Mouse (Mus musculus) heart, embryonic 10.5 days (tissue): ENCODE measurements at regions not wholly inside any gene's neighbourhood (a gene's known extent, or its start where the extent isn't known, plus 50 kb on each side); places are given as distances from the start of the nearest gene placed in this dataset.
"Not testable (repeated sequence)": the region's sequence is repeated elsewhere in the genome, so short reads cannot be mapped to it uniquely, and the experiment has no call there.

Experiments used
- DNase-seq: peaks from one replicate; pipeline ENCODE4 v3.0.0-alpha.2; 2017; ENCODE audit warnings: low spot score
- H3K27ac ChIP-seq: fragments of 300-500 bp; sonication (generic); 2 replicates; pipeline ENCODE4 v1.5.1; 2016; ENCODE audit warnings: mild to moderate bottlenecking
- H3K27me3 ChIP-seq: fragments of 300-500 bp; sonication (generic); 2 replicates; pipeline ENCODE4 v1.6.1; 2016; ENCODE audit warnings: mild to moderate bottlenecking; ENCODE audit not compliant: poor library complexity, insufficient read depth, severe bottlenecking
- H3K36me3 ChIP-seq: fragments of 300-500 bp; sonication (generic); 2 replicates; pipeline ENCODE4 v1.6.1; 2016; ENCODE audit warnings: mild to moderate bottlenecking, moderate library complexity
- H3K4me1 ChIP-seq: fragments of 300-500 bp; sonication (generic); 2 replicates; pipeline ENCODE4 v1.6.1; 2016; ENCODE audit warnings: mild to moderate bottlenecking
- H3K4me3 ChIP-seq: fragments of 300-500 bp; sonication (generic); 2 replicates; pipeline ENCODE4 v1.5.1; 2016; ENCODE audit warnings: mild to moderate bottlenecking, moderate library complexity
- H3K9me3 ChIP-seq: fragments of 300-500 bp; sonication (generic); 2 replicates; pipeline ENCODE4 v1.6.1; 2016; ENCODE audit warnings: mild to moderate bottlenecking, moderate library complexity
- WGBS: fragments of 180-500 bp; shearing (Covaris S2); methylation state at CpG from one replicate; pipeline ENCODE4 v1.1.7; 2016; 5-methylcytosine and 5-hydroxymethylcytosine counted together

DNA sequence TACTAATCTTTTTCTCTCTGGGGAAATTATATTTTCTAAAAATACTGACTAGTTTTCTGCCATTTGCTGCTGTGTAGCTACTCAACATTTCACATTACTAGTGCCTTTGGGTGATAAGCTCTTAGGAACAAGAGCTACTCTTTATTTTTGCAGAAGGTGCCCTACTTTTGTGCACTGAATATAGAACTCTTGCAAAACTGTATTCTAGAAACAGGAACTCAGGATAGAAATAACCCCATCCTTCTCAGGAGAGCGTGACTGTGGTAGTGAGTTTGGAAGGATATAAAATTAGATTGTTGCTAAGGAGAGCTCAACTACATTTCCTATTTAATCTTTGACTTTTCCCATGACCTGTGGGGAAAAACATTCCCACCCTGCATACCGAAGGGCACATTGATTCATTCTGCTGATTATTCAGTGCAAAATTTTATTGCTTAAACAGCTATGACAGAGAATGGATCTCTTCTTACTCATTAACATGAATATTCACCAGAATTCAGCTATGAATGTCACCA is 408.0 kb upstream of the Nrsn1 start:
- Histone ChIP-seq H3K27ac (no peak overlapping the region), H3K4me1 (no peaks in the 10 kb centered on the region), H3K27me3 (no peaks in the 10 kb centered on the region), H3K4me3 (no peak overlapping the region), H3K36me3 (no peaks in the 10 kb centered on the region), H3K9me3 (no peaks in the 10 kb centered on the region)
- 81% methylated on average over 2 of the region's 2 CpGs for WGBS
- no peak for DNase-seq

GRCm38 (mm10) chr13:25675208-25675607 is 404.9 kb upstream of the Nrsn1 start:
- Histone ChIP-seq H3K36me3 (no peaks in the 10 kb centered on the region), H3K4me3 (no peak overlapping the region), H3K4me1 (no peaks in the 10 kb centered on the region), H3K9me3 (no peaks in the 10 kb centered on the region), H3K27me3 (no peaks in the 10 kb centered on the region), H3K27ac (no peak overlapping the region)
- no peak for DNase-seq
- 82% methylated on average over 6 of the region's 6 CpGs for WGBS

DNA sequence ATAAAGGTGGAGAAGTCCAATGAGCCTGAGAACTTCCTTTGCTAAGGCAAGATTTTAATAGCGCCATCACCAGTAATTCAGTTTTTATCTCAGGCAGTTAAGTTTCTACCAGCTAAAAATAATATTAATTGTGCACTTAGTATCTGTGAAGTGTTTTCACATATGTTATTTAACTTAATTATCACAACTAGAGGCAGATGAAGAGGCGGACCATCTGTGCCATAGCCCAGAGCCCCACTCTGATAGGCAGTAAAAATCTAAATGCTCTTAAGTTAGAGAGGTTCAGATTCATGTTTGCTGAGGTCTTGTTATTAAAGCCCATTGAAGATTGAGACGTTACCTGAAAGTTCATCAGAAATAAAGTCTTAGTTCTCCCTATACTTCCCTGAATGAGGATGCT is 395.7 kb upstream of the Nrsn1 start:
- Histone ChIP-seq H3K27me3 (no peaks in the 10 kb centered on the region), H3K4me3 (no peak overlapping the region), H3K4me1 (no peaks in the 10 kb centered on the region), H3K27ac (no peak overlapping the region), H3K36me3 (no peaks in the 10 kb centered on the region), H3K9me3 (no peaks in the 10 kb centered on the region)
- WGBS, result 82% methylated on average over 3 of the region's 3 CpGs
- no peak for DNase-seq

DNA sequence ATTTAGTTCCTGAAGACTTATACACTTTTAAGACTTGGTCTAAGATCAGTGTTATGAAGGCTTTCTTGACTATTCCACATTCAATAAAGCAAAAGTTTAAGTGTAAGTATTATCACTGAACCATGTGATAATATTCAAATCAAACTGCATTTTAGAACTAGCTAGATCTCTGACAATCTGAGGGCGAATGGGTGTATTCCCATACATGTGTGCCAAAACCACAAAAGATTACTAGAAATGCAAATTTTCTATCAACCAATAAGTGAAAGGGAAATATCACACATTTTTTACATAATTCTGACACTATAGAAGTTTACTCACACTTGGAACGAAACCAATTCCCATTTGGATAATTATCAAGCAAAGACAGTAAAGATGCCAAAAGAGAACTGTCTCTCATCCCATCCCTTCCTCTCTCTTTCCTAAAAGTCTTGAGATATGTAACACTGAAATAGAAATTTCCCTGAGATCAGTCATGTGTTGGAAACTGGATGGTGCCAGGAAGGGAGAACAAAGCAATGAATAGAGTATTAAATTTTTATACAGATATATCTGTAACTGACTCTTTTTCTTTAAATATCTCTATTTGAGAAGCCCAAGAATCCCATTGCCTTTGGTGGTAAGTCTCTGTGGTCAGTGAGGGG is 394.8 kb upstream of the Nrsn1 start:
- Histone ChIP-seq H3K36me3 (no peaks in the 10 kb centered on the region), H3K4me3 (no peak overlapping the region), H3K27ac (no peak overlapping the region), H3K27me3 (no peaks in the 10 kb centered on the region), H3K9me3 (no peaks in the 10 kb centered on the region), H3K4me1 (no peaks in the 10 kb centered on the region)
- no peak for DNase-seq
- WGBS, result 79% methylated on average over 2 of the region's 2 CpGs

- 93% methylated on average over 1 of the region's 1 CpGs for WGBS
- H3K4me1 ChIP-seq, result no peaks in the 10 kb centered on the region
- H3K27ac ChIP-seq, result no peak overlapping the region
- no peaks in the 10 kb centered on the region for H3K9me3 ChIP-seq
- no peaks in the 10 kb centered on the region for H3K36me3 ChIP-seq
- H3K27me3 ChIP-seq, result no peaks in the 10 kb centered on the region
- no peak for DNase-seq
- no peak overlapping the region for H3K4me3 ChIP-seq
Measured at GRCm38 (mm10) chr13:25648430-25648786, 378.1 kb upstream of the Nrsn1 start.

DNA sequence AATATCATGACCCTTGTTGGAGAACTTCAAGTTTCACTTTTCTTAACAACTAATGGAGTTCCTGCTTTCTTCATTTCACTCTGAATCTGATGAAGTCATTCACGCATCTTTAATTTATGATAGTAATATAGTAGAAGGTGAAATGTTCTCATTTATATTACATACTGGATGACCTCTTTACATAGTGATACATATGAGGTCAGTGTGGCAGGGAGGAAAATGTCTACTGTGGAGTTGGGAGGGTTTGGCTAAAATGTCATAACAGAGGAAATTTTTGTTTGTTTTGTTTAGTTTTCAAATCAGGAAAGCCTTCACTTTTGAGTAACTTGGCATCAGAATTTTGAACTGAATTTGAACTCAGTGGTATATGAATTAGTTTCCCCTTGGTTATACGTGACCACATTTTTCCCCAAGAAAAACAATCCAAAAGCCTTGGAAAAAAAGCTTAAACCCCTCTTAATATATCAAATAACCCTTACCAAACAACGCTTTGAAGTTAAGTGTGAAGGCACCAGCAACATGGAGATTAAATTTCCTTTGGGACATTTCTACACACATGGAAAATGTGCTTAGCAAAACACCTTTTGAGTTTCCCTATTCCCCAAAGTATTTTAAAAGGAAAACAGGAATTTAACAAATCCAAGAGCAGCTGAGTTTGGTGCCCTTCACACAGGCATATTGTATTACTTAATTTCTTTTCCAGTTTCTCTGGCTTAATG is 377.6 kb upstream of the Nrsn1 start:
- WGBS, result 83% methylated on average over 3 of the region's 3 CpGs
- H3K9me3 ChIP-seq, result no peaks in the 10 kb centered on the region
- DNase-seq, result no peak
- no peak overlapping the region for H3K27ac ChIP-seq
- no peaks in the 10 kb centered on the region for H3K27me3 ChIP-seq
- no peaks in the 10 kb centered on the region for H3K4me1 ChIP-seq
- no peak overlapping the region for H3K4me3 ChIP-seq
- H3K36me3 ChIP-seq, result no peaks in the 10 kb centered on the region

- Histone ChIP-seq H3K4me1 (peaks cover 10% of the 10 kb centered on the region), H3K9me3 (no peaks in the 10 kb centered on the region), H3K27ac (peak overlapping the region; percentile 81), H3K4me3 (no peak overlapping the region), H3K27me3 (no peaks in the 10 kb centered on the region), H3K36me3 (no peaks in the 10 kb centered on the region)
- 16% methylated on average over 6 of the region's 6 CpGs for WGBS
- no peak for DNase-seq
Measured at GRCm38 (mm10) chr13:25639522-25640291, 369.4 kb upstream of the Nrsn1 start.

DNA sequence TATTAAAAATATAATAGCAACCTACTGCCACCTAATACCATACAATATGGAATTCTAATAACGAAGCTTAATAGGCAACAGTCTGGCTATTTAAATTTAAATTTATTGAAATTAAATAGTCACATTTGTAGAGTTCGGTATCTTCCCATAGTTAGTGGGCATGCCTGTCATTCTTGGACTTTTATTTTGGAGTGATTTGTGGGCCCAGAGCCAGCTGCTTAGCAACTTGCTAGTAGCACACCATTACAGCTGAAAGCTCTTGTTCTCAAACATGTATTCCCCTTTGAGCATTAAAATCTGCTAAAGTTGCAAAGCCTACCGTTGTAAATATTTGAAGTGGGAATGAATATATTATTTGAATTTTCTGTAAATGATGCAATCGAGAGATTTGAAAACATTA is 359.2 kb upstream of the Nrsn1 start:
- 78% methylated on average over 4 of the region's 4 CpGs for WGBS
- Histone ChIP-seq H3K4me1 (no peaks in the 10 kb centered on the region), H3K27ac (no peak overlapping the region), H3K9me3 (no peaks in the 10 kb centered on the region), H3K36me3 (no peaks in the 10 kb centered on the region), H3K27me3 (no peaks in the 10 kb centered on the region), H3K4me3 (no peak overlapping the region)
- no peak for DNase-seq

DNA sequence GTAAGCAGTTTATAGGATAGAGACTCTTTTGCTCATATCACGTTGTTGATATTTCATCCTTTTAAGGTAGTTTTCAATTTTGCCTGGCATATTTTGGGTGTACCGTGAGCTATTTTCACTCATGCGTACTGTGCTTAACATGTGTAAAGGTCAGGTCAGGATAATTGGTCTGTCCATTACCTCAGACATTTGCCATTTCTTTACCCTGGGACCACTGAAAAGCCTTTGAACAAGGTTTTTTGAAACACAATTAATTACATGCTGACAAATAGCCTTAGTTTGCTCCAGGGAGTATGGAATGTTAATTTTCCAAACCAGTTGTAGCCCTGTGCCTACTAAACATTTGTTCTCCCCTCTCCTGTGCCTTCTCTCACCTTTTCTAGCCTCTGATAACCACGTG is 347.3 kb upstream of the Nrsn1 start:
- Histone ChIP-seq H3K4me3 (no peak overlapping the region), H3K4me1 (no peaks in the 10 kb centered on the region), H3K9me3 (no peaks in the 10 kb centered on the region), H3K27me3 (no peaks in the 10 kb centered on the region), H3K36me3 (no peaks in the 10 kb centered on the region), H3K27ac (no peak overlapping the region)
- DNase-seq, result no peak
- 70% methylated on average over 4 of the region's 4 CpGs for WGBS

DNA sequence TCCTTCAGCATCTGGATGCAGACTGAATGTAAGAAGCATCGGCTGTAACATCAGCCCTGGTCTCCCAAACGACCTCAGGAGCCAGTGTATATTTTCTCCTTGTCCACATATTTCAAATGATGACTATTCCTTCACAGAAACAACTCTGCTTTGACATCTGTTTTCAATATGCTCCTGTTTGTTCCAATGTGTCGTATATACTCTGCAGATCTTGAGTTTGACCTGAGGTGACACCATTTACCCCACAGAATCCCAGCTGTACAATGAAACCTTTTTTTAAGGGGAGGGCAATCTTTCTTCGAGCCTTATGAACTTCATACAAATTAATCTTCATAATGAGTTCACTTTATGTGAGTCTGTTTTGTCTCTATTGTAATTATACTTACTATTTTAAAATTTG is 341.7 kb upstream of the Nrsn1 start:
- WGBS, result 47% methylated on average over 4 of the region's 4 CpGs
- H3K4me3 ChIP-seq, result no peak overlapping the region
- DNase-seq, result no peak
- no peaks in the 10 kb centered on the region for H3K9me3 ChIP-seq
- H3K27me3 ChIP-seq, result no peaks in the 10 kb centered on the region
- H3K4me1 ChIP-seq, result no peaks in the 10 kb centered on the region
- no peak overlapping the region for H3K27ac ChIP-seq
- H3K36me3 ChIP-seq, result no peaks in the 10 kb centered on the region

DNA sequence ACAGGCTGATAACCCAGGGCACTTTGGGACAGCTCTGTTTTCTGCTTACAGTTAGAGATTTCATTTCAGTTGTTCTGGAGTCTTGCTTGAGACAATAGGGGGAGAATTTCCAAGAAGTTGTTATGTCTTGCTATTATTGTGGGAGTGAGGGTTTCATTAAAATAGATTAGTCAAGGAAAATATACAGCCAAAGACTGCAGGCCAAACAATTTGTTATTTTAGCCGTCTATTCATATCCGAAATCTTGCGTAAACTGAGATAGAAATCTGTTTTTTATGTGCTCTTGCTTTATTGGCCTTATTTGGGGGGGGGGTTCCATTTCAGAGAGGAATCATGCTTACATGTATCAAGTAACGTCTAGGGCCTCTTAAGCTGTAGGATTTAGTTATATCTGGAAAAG is 339.3 kb upstream of the Nrsn1 start:
- WGBS, result 79% methylated on average over 4 of the region's 4 CpGs

GRCm38 (mm10) chr13:25609241-25609640 is 338.9 kb upstream of the Nrsn1 start:
- Histone ChIP-seq H3K27ac (no peak overlapping the region), H3K9me3 (no peaks in the 10 kb centered on the region), H3K36me3 (no peaks in the 10 kb centered on the region), H3K4me3 (no peak overlapping the region), H3K4me1 (no peaks in the 10 kb centered on the region), H3K27me3 (no peaks in the 10 kb centered on the region)
- DNase-seq, result no peak
- 69% methylated on average over 1 of the region's 1 CpGs for WGBS

More for the DNA sequence above, 339.3 kb upstream of the Nrsn1 start:
- Histone ChIP-seq H3K27me3 (no peaks in the 10 kb centered on the region), H3K27ac (no peak overlapping the region), H3K4me1 (no peaks in the 10 kb centered on the region), H3K9me3 (no peaks in the 10 kb centered on the region), H3K4me3 (no peak overlapping the region), H3K36me3 (no peaks in the 10 kb centered on the region)
- DNase-seq, result no peak

DNA sequence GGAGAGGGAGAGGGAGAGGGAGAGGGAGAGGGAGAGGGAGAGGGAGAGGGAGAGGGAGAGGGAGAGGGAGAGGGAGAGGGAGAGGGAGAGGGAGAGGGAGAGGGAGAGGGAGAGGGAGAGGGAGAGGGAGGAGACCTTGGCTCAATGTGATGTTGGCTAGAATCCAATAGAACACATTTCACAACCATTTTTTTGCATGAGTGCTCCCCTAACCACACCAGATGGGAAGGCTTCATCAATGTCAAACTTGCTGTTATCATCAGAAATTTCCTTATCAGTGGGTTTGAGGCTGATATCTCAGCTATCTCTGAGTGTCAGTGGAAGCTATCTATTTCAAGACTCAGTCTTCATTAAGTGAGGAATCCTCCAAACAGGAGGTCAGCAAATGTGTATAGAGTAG is 331.0 kb upstream of the Nrsn1 start:
- H3K27ac ChIP-seq, H3K4me1 ChIP-seq, H3K4me3 ChIP-seq, DNase-seq, H3K36me3 ChIP-seq, H3K27me3 ChIP-seq, H3K9me3 ChIP-seq: not testable (repeated sequence)
